Mouse (Mus musculus) kidney, adult 11 months (tissue): ENCODE data around the gene Ddx4.
"Not testable (repeated sequence)": the region's sequence is repeated elsewhere in the genome, so short reads cannot be mapped to it uniquely, and the experiment has no call there.

Experiments used
- DNase-seq: peaks from one replicate; pipeline ENCODE4 v3.0.0; 2022

Ddx4 gene

DNA sequence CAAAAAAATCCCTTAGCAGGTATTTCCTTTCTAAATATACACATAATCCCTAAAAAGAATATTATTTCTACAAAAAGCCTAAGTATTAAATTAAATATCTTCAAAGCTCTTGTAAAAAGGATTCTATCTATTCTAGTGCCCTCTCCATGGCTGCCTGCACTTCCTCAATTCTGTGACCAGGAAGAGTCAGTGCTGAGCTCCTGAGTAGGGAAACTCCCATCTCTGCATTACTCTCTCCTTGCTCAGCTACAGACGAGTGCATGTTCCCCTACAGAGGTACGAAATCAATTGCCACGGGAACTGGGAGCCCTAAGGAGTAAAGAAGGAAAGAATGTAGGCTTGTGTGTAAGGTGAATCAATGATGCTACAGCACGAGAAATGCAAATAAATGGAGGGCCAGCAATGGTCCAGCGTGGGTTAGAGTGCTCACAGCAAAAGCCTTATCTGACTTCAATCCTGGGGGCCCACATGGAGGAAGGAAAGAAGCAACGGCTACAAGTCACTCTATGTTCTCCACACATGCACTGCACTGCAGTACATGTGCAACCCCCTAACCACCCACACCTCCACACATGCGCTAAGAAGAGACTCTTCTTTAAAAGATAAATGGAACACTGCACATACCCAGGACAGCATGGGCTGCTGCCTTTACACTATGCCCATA, 17.0 kb downstream of the Ddx4 start:
- no peak for DNase-seq

DNA sequence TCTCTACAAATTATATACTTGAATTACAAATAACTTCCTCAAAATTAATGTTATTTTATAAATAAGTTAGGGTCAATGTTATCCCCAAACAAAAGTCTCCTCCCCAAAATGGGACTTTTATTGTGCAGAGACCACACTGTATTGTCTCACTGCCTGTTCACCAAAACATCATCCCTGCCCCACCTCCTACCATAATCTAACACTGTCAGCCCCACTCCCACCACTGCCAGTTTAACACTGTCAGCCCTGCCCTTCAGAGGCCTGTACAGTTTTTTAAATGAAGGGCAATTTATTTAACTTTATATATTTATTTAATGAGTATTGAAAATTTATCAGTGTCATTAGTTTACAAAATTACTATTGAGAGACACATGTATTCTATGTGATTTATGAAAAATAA, 26.7 kb downstream of the Ddx4 start:
- no peak for DNase-seq

DNA sequence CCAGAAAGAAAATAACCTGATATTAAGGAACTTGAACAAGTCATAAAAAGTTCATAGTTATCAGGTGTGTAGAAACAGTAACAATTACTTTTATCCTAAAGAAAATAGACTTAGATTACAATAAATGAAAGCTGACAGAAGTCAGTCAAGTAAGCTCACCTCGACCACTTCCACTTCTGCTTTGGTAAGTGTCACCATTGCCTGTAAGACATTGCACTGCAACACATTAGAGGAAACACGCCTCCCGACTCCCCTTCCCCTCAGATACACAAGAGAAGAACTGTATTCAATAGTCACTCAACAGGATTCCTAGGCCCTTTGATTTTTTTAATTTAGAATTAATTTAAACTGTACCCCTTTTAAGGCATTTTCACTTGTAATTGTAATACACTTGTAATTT, 27.7 kb downstream of the Ddx4 start:
- no peak for DNase-seq

- DNase-seq: no peak
Measured at GRCm38 (mm10) chr13:112623656-112624055, 28.6 kb downstream of the Ddx4 start.

DNA sequence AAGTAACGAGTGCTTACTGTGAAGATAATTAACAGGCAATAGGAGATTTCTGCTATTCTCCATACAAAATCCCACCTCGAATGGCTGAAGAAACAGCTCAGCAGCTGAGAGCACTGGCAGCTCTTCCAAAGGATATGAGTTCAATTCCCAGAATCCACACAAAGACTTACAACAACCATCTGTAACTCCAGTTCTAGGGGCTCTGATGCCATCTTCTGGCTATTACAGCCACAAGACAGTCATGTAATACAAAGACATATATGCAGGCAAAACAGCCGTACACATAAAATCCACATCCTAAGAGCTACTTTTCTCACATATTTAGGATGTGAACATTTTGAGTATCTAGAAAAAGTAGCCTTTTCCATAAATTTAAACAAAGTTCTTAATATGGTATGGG, 30.7 kb downstream of the Ddx4 start:
- DNase-seq: no peak

DNA sequence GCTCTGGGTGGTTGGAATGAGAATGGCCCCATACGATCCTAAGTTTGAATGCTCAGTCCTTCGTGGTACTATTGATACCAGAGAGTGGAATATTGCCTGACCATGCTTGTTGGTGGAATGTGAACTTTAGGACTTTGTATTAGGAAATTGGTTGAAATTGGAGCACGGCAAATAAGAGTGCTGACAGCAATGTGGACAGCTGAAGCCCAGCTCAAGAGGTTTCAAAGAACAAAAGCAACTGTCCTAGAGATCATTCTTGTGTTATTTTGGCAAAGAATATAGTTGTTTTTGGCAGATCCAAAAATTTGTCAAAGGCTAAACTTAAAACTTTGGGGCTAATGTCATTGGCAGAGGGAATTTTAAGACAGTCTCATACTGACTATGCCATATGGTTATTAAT, 43.7 kb downstream of the Ddx4 start:
- no peak for DNase-seq

DNA sequence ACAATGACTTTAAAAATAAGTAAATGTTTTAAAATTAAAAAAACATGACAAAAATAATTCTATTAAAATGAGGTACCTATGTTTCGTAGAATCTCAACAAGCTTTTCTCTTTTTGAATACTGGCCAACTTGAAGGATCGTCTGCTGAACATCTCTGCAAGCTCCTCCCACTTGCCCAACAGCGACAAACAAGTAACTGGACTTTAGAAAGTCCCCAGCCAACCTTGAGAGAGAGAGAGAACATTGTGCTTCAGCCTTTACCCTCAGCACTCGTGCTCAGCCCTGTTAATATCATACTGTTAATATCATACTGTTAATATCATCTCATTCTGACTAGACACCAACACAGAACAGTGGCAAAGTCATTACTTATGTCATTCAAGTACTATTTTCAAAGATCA, 47.9 kb downstream of the Ddx4 start:
- no peak for DNase-seq

- no peak for DNase-seq
Measured at GRCm38 (mm10) chr13:112603839-112604238, 48.4 kb downstream of the Ddx4 start.

DNA sequence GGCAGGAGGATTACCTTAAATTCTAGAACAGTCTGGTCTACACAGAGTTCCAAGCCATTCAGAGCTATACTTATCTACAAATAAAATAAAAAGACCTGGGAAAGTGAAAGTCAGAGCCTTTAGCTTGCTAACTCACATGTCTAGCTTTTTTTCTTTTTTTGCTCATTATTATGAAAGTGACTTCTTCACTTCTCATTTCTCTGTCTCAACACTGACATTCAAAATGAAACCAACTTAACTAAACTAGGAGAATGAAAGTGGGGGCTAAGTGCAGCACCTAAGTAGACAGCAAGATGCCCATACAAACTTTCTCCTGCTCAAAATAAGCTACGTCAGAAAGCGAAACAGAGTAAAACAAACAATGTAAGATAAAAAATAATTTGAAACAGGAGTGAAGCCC, 49.7 kb downstream of the Ddx4 start:
- DNase-seq: no peak

DNA sequence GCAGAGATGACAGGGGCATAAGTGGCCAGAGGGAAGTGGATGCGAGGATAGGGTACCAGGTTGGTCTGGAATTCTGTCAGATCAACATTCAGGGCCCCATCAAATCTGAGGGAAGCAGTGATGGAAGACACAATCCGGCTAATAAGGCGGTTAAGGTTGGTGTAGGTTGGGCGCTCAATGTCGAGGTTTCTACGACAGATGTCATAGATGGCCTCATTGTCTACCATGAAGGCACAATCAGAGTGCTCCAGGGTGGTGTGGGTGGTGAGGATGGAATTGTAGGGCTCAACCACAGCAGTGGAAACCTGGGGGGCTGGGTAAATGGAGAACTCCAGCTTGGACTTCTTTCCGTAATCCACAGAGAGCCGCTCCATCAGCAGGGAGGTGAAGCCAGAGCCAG, 58.0 kb downstream of the Ddx4 start, which contains the start of gene Il31ra:
Il31ra (minus strand) TSS at position 101 of the 400 bp plus-strand sequence.
- DNase-seq: not testable (repeated sequence)

GRCm38 (mm10) chr13:112590254-112590653, 62.0 kb downstream of the Ddx4 start:
- DNase-seq: no peak

GRCm38 (mm10) chr13:112589625-112590024, 62.6 kb downstream of the Ddx4 start:
- no peak for DNase-seq

- DNase-seq: no peak
Measured at GRCm38 (mm10) chr13:112584556-112585237, 67.6 kb downstream of the Ddx4 start.

- DNase-seq: no peak
Measured at GRCm38 (mm10) chr13:112582291-112582690, 70.0 kb downstream of the Ddx4 start.

DNA sequence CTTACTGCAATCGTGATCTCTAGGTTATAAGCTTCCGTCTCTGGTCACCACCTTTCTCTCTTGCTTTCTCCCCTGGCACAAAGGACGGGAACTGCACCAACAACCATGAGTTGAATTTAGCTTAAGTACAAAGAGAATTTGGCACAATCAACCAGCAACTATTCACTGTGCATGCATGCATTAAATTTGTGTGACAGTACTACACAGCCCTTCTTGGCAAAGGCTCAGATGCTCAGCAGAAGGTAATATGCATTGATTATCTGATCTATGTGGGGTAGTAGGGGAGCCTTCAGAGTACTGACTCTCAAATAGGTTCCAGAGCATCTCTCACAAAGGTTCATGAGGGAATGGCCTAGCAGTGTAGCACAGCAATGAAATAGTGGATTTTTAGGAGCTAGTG, 70.5 kb downstream of the Ddx4 start:
- no peak for DNase-seq

DNA sequence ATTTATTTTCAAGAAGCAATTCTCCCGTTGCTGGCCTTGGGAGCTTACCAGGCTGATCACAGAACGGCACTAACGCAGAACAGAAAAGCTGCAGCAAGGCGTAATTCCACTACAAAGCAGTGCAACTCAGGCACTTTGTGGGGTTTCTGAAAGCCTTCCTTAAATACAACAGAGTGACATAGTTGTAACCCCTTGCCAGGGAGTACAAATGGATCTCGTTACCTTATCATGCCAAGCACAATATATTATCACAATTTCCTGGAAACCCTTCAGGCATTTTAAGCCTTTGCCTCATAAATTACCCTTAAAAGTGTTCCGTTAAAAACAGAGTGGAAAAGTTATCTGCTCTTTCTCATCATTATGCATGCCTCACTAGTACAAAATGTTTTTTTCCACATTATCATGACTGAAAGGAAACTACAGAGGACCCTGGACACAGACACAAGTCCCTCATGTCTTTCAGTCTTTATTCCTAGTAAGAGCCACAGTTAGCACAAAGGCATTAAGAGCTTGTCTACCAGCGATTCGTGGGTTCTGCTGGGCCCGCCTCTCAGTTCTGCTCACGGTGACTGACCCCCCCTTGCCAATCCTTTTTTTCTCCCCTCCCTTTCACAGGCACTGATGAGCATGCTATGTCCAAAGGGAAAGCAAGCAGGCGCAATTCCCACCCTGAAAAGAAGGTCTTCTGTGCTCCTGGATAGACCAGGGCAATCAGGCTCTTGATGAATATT, 71.5 kb downstream of the Ddx4 start:
- DNase-seq: no peak

GRCm38 (mm10) chr13:112578041-112578440, 74.2 kb downstream of the Ddx4 start:
- peak; percentile 96 for DNase-seq

DNA sequence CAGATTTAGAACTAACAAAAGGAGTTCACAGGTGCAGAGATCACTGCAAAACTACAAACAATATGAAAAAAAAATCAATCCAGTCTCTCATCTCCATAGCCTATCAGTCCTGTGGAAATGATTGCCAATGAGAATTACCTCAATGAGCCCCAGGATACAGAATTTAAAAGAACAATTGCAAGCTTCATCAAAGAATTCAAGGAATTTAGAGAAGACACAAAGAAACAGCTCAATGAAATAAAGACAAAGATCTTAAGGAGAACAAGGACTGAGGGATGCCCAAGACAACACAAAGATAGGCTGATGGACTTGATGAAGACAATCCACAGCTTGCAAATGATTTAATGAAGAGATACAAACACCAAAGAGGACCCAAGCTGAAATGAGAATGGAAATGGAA, 78.5 kb downstream of the Ddx4 start:
- DNase-seq: no peak

- DNase-seq: no peak
Measured at GRCm38 (mm10) chr13:112570768-112571167, 81.5 kb downstream of the Ddx4 start.

- no peak for DNase-seq
Measured at GRCm38 (mm10) chr13:112569606-112570005, 82.7 kb downstream of the Ddx4 start.

DNA sequence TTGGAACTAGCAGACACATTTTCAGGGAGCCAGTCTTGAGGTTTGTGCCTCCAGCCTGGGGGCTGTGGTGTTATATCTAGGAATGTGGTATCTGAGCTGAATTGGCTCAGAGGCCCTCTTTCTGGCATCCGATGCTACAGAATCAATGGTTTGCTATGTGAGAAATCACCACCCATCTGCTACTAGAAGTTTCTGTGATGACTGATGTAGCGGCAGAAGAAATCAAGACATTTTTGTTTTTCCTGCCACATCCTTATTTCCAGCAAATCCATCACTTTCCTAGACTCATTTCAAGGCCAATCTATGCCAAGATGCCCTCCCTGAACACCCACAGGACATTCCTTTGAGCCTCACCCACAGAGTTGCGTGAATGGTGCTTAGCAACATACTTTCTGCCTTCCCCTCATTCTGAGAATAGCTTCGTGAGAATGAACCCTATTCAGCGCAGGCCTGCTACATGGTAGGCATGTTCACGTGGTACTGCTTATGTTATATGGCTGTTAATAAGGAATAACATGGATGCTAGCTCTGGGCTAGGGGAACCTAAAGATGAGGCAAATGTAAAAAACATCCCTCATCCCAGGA, 91.6 kb downstream of the Ddx4 start:
- DNase-seq: no peak

GRCm38 (mm10) chr13:112556501-112556900, 95.8 kb downstream of the Ddx4 start:
- DNase-seq: peak; percentile 15

GRCm38 (mm10) chr13:112553304-112553703, 99.0 kb downstream of the Ddx4 start:
- DNase-seq: no peak
